Mouse (Mus musculus) heart, postnatal 0 days (tissue): ENCODE measurements around the gene Stk17b.

Experiments used
- CTCF ChIP-seq: IDR thresholded peaks from 2 replicates; pipeline ENCODE4 v1.5.1; 2016; ENCODE audit warnings: antibody characterized with exemption, control low read depth, low read depth
- EP300 ChIP-seq: IDR thresholded peaks from 2 replicates; pipeline ENCODE4 v1.6.1; 2016; ENCODE audit warnings: antibody characterized with exemption, low read depth

GRCm38 (mm10) chr1:53766112-53766511, 18.9 kb downstream of the Stk17b start:
- no peak for TF ChIP-seq CTCF
- no peak for TF ChIP-seq EP300
